Mouse (Mus musculus) common myeloid progenitor, adult 5-6 weeks (primary cell): ENCODE results near the gene Fbxl17. TPM values are rescaled to one million over a fixed set of nuclear protein-coding genes. Genes with fewer than 3 reads are reported as not detected.

Experiments used
- ATAC-seq: replicated peaks from 2 replicates; pipeline ENCODE4 v1.8.0; 2016; ENCODE audit warnings: low read depth, mild to moderate bottlenecking, moderate TSS enrichment, inconsistent platforms; ENCODE audit not compliant: poor library complexity, severe bottlenecking
- total RNA-seq: library from RNA; stranded (forward); fragments of 200-1000, 187-1606 nt; gene quantifications from 2 replicates; pipeline ENCODE4 v1.2.3, GENCODE M21; 2017

Fbxl17 gene
- total RNA-seq, 1 experiment from 2014 or later = 11.5 TPM

- ATAC-seq = no peak
Observed at GRCm38 (mm10) chr17:63077509-63077908, 422.3 kb downstream of the Fbxl17 start.

GRCm38 (mm10) chr17:63076661-63077060 is 423.2 kb downstream of the Fbxl17 start:
- no peak for ATAC-seq

GRCm38 (mm10) chr17:63076037-63076426 is 423.8 kb downstream of the Fbxl17 start:
- ATAC-seq = no peak

- no peak for ATAC-seq
Observed at GRCm38 (mm10) chr17:63075091-63076036, 424.5 kb downstream of the Fbxl17 start.

- ATAC-seq = no peak
Observed at GRCm38 (mm10) chr17:63073342-63073741, 426.5 kb downstream of the Fbxl17 start.

GRCm38 (mm10) chr17:63071134-63071923 is 428.5 kb downstream of the Fbxl17 start:
- ATAC-seq = no peak

- no peak for ATAC-seq
Observed at GRCm38 (mm10) chr17:63070161-63070761, 429.6 kb downstream of the Fbxl17 start.

GRCm38 (mm10) chr17:63062785-63063184 is 437.0 kb downstream of the Fbxl17 start:
- ATAC-seq = no peak

GRCm38 (mm10) chr17:63061786-63062185 is 438.0 kb downstream of the Fbxl17 start:
- ATAC-seq = no peak

GRCm38 (mm10) chr17:63060814-63061213 is 439.0 kb downstream of the Fbxl17 start:
- ATAC-seq = no peak

GRCm38 (mm10) chr17:63057740-63058388 is 442.0 kb downstream of the Fbxl17 start:
- no peak for ATAC-seq

- ATAC-seq = no peak
Observed at GRCm38 (mm10) chr17:63056976-63057375, 442.8 kb downstream of the Fbxl17 start.

- no peak for ATAC-seq
Observed at GRCm38 (mm10) chr17:63053311-63053710, 446.5 kb downstream of the Fbxl17 start.

- no peak for ATAC-seq
Observed at GRCm38 (mm10) chr17:63046401-63046800, 453.4 kb downstream of the Fbxl17 start.

GRCm38 (mm10) chr17:63045297-63045696 is 454.5 kb downstream of the Fbxl17 start:
- no peak for ATAC-seq

GRCm38 (mm10) chr17:63043046-63043675 is 456.7 kb downstream of the Fbxl17 start:
- ATAC-seq = peak; percentile 83

GRCm38 (mm10) chr17:63037562-63037961 is 462.3 kb downstream of the Fbxl17 start:
- no peak for ATAC-seq

- ATAC-seq = no peak
Observed at GRCm38 (mm10) chr17:63033141-63033540, 466.7 kb downstream of the Fbxl17 start.

- ATAC-seq = no peak
Observed at GRCm38 (mm10) chr17:63029105-63029504, 470.7 kb downstream of the Fbxl17 start.

GRCm38 (mm10) chr17:63025238-63025637 is 474.6 kb downstream of the Fbxl17 start:
- no peak for ATAC-seq
